Mouse (Mus musculus) brain, embryonic 14.5 days (tissue): ENCODE measurements around the gene Ccl28.

Source experiments
- CTCF ChIP-seq: fragments of 200-500 bp; IDR thresholded peaks from 2 replicates; pipeline ENCODE4 v1.5.1; 2012; ENCODE audit warnings: inconsistent platforms, mild to moderate bottlenecking, moderate library complexity, borderline replicate concordance; ENCODE audit not compliant: insufficient read depth, insufficient read length; ENCODE audit errors: extremely low read depth
- POLR2A ChIP-seq: fragments of 200-500 bp; IDR thresholded peaks from 2 replicates; pipeline ENCODE4 v1.6.1; 2012; ENCODE audit warnings: mild to moderate bottlenecking, inconsistent platforms, borderline replicate concordance; ENCODE audit not compliant: poor library complexity, insufficient read depth, insufficient read length, severe bottlenecking; ENCODE audit errors: extremely low read depth

- TF ChIP-seq CTCF (no peak), POLR2A (no peak)
Measured at GRCm38 (mm10) chr13:119638449-119638848, 14.8 kb downstream of the Ccl28 start.
